Mouse (Mus musculus): ENCODE measurements around the gene Sel1l3.

Gene Sel1l3

DNA sequence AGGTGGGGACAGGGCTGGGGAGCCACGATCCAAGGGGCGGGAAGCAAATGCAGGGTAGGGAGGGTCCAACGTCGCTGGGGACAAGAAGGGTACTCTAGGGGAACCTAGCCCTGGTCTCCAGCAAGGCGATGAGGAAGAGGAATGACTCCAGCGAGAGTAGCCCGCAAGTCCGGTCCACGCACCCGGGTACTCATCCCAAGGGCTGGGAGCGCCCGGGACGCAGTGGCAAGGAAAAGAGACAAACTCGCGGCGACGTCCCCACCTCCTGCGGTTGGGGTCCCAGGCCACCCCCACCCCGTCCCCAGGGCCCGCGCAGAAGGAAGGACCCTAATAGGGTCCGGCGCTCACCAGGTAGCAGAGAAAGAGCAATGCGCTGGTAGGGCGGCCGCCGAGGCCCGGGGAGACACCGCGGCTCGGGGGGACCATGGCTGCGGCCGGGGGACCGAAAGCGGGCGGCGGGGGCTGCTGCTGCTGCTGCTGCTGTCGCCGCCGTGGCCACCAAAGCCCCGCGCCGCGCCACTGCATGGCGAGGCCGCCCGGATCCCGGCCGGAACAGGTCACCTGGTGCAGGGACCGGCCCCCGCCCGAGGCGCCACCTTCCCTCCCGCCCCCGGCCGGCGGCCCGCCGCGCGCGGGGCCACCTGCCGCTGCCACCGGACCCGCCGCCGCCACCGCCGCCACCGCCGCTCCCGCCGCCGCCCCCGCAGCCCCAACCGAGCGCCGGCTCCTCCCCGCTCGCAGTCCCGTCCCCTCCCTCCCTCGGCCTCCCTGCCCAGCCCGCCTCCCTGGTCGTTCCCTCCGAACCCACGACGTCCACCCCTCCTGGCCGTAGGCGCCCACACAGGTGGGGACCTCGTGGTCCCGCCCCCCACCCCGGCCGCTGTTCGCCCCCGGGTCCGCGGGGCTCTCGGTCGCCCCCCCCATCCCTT, 681 bp downstream of the Sel1l3 start:
- DNase-seq: peak; percentile 36

DNA sequence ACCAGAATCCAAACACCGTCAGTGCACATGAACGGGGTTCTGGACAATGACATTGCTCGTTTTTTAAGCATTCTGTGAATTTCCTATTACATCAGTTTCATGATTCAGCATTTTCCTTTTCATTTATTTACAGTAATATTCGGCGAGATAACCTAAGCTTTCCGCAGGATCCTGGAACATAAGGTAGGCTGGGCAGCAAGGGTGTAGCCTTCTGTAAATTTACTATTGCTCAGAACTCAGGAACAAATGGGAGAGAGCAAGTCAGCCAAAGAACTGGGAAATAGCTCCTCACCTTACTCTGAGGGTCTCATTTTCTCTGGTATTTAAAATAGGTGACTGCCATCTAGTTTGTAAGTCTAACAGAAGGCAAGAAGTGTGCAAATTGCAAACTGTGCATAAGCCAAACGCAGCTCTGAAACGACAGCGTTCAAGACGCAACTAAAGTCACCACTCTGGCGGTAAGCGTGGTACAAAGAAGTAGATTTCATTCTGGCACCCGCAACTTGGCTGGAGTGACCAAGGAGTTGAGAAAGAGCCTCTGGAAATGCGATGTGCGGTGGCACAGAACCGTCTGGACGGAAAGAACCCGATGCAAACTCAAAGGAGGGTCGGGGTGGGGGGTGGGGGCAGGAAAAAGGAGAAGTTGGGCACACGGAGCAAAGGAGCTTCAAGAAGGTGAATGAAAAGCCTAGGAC, 1.5 kb downstream of the Sel1l3 start:
- DNase-seq: no peak

DNA sequence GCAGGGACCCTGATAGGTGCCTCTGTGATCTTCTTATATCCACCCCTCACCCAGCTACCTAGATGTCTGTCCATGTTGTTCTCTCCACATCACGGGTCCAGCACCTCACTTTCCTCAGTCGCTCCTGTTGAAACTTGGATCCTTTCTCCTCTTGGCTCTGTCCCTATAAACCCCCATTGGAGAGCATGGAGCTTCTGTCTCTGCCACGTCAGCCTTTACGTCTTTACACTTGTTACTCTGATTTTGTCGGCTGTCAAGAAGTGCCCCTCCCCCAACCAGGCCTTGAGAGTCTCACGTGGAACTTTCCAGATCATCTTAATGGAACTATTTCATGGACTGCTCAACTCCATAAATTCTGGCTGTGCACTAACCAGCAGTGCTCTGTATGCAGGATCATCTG, 2.5 kb downstream of the Sel1l3 start:
- no peak for DNase-seq

DNA sequence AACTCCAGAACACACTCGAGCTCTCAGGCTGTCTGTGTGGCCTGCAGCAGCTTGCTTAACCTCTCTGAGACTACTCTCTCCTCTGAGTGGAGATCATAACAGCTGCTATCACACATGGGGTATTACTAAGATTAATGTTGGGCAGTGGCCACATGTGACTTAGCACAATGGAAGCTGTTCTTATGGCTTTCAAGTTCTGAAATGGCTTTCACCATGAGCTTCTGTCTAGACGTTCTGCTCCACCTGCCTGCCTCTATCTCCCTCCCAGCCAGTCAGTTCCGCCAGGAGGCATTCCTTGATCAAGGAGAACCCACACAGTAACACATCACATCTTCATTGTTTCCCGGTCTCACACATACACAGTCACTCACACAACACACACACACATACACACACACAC, 3.2 kb downstream of the Sel1l3 start:
- no peak for DNase-seq

DNA sequence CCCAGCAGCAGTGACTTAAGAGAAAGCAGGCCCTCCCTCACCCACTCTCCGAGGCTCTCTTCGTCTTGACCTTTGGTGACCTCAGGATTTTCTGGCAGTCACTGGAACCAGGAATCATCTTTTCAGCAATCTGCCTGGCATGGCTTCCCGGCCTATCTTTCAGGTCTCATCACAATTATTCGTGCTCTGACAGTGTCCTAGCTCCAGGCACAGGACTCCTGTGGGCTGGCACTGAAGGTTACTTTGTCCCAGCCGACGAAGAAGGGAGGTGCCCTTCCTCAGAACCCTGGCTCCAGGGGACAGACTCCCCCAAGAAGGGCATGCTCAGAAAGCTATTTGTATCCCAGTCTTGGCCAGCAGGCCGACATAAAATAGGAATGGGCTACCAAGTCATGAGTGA, 4.0 kb downstream of the Sel1l3 start:
- no peak for DNase-seq

DNA sequence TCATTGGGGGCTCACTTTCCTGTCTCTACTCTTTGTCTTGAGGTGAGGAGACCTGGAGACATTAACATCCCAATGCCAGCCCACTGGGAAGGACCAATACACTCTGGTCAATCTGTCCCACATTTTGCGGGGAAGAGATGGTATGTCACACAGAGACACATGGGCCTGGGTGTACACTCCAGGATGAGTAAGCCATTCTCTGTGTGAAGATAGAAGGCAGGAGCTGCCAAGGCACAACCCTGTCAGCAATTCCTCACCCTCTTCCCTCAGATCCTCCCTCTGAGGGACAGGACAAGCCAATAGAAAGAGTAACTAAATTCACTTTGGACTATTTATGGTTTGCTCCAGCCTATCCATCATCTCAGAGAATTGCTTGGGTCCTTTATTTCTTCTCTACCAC, 5.0 kb downstream of the Sel1l3 start:
- no peak for DNase-seq

DNA sequence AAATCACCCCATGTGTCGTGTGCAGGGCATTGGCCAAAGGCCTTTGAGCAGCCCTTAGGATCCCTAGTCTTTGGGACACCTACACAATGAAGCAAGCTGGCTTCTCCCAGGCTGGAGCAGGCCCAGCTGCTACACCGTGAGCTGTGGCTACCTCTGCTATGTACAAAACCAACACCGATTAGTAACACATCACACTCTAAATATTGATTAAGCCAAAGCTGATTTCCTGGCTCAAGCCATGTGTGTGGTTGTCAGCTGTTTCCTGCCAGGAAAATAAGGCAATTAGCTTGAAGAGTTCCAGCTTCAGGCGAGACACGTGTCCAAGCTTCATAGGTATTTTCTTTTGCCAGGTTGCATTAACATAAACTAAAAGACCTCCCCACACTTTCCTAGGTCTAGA, 7.2 kb downstream of the Sel1l3 start:
- no peak for DNase-seq

DNA sequence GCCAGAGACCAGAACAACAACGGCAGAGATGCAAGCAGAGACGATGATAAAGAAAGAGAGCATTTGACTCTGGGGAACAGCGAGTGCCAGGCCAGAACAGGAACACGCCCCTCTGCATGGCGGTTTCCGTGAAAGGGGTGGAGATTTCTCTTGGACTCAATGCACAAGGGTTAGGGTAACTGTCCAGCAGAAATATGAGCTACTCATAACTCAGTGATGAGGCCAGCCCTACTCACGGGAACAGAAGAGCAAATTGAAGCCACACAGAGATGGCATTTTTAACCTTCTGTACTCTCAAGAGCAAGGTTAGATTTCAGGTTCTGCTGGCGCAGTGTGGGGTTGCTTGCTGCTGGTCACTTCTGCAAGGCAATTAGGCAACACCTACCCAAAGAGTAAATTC, 11.0 kb downstream of the Sel1l3 start:
- DNase-seq: no peak

DNA sequence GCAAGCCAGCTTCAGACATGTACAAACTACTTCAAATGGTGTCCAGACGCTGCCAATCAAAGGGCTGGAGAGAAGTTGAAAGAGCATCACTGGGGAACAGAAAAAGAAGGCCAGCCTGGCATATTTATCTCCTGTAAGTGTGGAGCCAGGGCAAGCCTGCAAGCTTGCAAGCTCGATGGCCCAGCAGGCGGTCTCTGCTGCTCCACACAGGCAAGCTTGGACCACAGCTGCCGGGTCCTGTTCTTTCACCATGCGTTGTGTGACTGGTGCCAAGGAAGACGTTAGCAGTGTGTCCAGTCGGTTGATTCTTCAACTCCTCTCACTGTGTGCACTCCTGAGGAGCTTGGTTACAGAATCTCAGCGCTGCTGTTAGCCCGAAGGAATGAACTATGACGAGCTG, 12.9 kb downstream of the Sel1l3 start:
- DNase-seq: no peak

DNA sequence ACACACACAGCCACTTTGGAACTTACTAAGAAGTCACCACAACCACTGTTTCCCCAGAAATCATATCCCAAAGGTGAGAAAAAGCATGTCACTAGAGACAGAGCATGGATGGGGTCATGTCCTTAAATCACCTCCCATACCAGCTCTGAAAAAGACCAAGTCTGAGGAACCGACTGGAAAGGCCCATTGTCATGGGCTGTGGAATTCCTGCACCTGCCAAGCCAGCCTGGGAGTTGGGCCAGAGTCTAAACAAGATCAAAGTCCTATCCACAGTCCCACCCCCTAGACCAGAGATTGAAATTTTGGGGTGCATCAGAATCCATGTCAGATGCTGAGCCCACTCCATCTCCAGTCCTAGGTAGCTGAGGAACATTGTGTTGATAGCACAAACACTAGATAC, 15.3 kb downstream of the Sel1l3 start:
- DNase-seq: no peak

DNA sequence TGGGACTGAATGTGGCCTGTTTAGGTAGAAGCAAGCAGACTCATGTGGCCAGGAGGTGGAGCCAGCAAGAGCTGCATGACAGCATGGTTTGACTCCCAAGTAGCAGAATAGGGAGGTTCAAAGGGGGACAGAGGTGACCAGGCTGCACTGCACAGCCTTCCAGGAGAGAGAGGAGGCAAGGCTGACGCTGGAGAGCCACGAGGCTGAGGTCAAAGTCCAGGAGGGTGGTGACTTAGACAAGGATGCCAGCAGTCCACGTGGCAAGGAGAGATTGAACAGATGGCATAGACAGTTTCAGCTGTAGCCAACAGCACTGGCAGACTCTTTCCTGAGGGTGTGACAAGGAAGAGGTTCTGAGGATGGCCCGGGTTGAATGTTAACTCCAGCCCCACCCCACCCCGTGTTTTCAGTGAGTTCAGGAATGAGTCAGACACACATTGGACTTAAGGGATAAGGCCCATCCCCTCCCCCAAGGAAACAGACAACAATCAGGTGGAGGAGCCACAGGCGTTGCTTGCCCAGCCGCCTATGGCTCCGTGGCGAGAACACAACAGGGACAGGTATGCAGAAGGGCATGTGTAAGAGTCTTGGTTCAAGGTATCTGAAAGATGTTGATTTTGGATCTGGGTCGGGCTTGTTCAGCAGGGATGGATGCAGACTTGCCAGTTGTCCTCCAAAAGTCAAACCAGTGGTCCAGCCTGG, 17.2 kb downstream of the Sel1l3 start:
- DNase-seq: no peak

DNA sequence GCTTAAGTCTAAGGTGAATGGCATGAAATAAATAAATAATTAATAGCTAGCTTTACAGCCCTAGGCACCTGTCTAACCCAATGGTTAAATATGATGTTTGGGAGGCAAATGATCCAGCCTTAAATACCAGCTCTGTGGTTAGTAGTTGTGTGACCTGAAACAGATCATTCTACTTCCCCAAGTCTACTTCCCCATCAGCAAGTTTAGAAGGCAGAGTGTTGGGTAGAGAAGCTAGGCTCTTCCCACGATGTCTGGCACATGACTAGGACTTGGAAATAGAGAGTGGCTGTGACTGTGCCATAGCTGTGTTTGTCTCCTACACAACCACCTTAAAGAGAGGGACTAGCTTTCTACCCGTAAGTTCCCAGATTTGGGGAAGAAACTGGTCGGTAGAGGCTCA, 18.9 kb downstream of the Sel1l3 start:
- no peak for DNase-seq

DNA sequence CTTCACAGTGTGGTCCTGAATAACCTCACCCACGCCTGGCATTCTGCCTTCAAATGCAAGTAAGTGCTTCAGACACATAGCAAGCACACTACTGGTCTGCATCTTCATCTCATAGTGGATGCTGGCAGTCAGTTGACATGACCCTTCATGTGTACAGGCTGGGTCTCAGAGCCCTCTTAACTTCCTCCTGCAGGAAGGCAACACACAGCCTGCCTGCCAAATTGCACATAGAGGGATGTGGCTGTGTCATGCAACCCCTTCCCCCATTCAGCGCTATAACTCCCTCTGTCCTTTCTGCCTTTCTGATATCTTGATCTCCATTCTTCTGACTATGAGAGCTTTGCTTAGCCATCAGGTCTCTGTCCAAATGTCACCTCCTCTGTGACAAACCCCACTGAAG, 19.3 kb downstream of the Sel1l3 start:
- no peak for DNase-seq

DNA sequence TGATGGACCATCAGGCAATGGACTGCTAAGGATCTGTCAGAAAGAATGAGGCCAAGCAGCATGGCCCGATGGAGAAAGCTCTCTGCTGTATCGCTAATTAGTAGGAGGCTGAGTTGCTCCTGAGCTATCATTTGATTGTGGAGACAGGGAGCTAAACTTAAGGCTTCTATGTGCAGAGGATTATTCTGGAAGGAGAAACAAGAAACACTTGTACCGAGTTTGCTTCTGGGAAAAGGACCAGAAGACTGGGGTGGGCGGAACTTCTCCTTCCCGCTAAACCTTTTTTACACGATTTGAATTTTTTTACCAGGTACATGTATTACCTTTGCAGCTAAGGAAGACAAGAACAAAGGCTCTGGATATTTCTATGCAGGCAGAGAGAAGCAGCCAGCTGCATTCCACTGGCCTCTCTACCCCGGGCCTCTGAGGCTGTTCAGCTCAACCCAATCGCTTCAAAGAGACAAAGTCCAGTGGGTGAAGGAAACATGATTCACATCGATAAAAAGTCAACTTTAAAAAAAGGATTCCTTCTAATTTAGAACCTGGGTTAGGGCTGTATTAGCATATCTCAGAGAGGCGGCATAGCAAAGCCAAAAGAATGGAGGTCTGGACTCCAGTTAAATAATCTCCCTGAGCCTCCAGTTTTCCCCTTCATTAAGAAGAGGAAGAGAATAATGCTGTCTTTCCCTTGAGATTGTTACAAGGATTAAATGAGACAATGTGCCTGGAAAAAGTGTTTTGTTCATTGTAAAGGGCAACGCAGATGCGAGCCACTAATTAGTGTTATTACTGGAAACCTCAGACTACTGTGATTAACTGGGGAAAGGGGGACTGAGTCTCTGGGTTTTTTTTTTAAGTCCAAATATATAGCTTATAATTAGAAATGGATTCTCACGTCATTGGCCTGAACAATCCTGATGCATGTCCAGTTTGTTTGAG, 20.4 kb downstream of the Sel1l3 start:
- no peak for DNase-seq

DNA sequence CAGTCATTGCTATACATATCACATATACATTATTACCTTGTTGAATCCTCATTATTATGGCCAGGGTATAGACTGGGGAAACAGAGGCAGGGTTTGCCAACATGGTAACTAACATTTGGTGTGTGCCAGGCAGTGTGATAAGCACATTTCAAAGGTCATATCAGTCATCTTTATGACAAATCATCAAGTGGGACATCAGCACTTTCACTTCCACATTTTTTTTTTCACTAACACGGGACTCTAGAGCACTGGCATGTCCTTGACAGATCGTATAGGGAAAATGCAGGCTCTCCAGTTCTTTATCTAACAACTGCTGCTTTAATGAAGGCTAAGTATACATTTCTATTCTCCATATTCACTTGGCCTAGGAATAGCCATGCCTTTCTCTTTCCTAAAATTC, 25.1 kb downstream of the Sel1l3 start:
- no peak for DNase-seq

DNA sequence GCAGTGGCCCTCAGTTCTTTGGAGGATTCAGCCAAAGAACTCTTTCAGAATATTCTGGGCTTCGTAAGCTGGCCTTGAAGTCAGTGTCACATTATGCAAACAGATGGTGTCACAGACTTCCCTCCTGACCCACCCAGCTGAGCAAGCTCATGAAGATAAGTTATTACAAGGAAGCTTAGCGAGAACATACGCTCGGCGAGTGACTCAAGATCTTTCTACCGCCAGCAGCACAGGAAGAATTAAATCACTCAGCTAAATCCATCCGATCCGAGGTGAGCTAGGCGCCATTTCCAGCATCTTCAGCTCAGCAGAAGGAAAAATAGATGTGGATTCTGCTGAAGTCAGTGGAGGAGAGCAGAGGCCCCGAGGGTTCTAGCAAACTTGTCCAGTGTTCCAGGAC, 26.5 kb downstream of the Sel1l3 start:
- no peak for DNase-seq

DNA sequence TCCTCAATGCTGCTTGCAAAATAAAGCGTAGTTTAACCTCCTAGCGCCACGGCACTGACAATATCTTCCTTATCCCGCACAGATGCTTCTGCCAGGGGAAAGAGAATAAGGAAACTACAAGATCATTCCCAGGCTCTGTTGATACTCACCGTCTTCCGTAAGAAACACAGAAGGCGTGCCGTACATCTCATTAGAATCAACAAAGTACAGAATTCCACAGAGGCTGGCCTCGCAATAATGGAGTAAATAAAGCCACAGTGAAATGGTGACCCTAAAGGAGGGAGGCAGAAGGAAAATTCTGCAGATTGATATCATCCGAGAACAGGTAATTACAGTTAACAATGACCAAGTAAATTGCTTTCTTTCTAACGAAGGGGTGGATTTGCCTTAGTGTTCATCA, 27.9 kb downstream of the Sel1l3 start:
- no peak for DNase-seq

DNA sequence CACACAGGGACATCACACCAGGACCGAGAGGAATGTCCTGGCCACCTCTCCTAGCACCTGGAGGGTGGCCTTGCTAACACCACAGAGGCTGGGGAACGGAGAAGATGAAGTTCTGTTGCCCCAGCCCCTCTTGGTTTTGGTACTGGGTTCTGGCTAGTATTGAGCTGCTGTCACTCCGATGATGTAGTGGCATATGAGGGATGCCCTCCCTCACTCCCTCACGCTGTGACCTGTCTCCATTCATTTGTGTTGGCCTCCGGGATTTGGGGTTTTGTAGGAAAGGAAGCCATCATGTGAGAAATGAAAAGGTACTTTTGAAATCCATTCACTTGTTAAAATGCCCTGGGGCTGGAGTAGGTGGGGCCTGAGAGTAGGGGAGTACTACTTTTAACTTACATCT, 33.8 kb downstream of the Sel1l3 start:
- no peak for DNase-seq

DNA sequence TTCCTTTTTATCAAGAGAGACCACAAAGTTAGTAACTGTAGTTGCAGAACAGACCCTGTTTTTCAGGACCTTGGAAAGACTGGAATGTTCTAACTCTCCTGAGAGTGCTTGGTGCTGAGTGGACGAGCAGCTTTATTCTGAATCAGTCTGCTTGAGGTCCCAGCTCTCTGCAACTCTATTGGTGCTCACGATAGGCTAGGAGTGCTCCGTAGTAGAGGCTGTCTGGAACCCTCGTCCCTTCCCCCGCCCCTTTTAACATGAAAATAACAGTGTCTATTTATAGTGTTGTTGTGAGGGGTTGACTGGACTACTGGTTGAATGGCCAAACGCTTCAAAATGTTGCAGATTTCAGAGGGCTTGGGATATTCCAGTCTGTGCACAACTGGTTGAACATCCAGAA, 37.0 kb downstream of the Sel1l3 start:
- no peak for DNase-seq

DNA sequence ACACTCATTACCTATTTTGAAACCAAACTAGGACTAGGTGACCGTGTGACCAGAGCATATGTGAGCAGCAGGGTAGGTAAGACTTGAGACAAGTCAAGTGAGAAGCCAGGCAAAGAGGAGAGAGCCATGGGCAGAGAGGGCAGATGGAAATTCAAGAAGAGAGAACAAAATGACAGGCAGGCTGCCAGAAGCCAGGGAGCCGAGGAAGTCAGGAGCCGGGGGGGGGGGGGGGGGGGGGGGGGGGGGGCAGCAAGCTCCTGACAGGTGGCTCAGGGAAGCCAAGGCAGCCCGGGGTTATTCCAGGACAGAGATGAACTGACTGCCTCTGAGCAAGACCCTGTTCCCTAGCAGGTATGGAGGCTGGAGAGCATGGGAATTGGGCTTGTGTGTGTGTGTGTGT, 37.7 kb downstream of the Sel1l3 start:
- no peak for DNase-seq

DNA sequence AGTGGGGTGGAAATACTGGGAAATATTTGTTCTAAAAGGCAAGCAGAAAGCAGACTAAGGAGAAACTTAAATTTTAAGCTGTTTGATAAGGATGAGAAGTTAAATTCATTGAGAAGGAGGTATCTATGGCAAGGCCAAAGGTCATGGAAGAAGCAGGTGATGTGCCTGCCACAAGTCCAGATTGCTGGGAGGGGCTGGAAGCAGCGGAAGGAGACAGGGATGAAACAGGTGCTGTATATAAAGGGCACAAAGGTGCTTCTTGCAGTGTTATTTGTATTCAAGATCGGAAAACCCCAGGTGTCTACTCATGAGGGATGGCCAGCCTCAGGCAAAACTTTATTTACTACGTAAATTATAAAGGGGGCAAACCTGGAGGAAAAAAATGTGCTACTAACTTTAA, 38.5 kb downstream of the Sel1l3 start:
- DNase-seq: no peak

DNA sequence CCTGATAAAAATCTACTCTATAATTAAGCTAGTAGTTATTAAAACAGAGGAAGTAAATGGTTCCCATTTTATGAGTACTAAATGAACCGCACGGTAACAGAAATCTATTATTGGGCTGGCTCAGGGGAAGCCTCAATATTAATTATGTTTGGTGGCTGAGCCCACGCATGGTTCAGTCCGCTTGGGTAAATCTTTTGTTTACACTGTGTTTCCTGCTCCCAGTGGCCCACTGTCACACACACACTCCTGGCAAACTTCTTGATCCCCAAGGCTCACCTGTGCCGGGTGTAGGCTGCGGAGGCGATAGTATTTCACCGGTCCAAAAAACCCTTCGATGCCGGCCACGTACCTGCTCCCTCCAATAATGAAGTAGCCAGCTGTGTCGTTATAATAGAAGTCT, 39.3 kb downstream of the Sel1l3 start:
- no peak for DNase-seq

DNA sequence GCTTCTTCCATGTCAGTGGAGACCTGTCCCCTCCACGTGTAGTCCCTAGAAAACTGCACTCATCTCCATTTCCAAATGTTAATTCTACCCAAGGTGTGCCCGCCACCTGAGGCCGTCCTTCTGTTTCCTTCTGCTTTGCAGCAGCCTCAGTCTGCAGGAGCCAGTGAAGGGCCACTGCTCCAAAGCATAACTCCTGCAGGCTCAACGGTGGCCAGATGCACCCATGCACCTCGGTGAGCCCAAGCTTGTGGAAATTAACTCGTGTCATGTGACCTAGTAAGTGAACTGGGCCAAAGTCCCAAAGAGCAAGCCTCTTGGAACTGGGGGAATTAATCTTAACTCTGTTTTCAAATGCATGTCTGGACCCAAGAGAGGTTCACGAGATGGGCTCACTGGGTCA, 40.8 kb downstream of the Sel1l3 start:
- no peak for DNase-seq

All from thymus, postnatal 14 days (tissue).